Mouse (Mus musculus) embryonic facial prominence, embryonic 14.5 days (tissue): Measurements from ENCODE around the gene Gm4787. TPM values are rescaled to one million over a fixed set of nuclear protein-coding genes. Genes with fewer than 3 reads are reported as not detected.

Source experiments
- ATAC-seq: fragments of 200-750 bp; cut with Nextera tagmentation; 2 replicates; pipeline ENCODE4 v1.8.0; 2017; ENCODE audit warnings: low read depth, moderate number of reproducible peaks, moderate TSS enrichment
- DNase-seq: peaks from one replicate; pipeline ENCODE4 v3.0.0-alpha.2; 2015; ENCODE audit warnings: low spot score
- H3K27ac ChIP-seq: fragments of 300-500 bp; sonication (generic); replicated peaks from 2 replicates; pipeline ENCODE4 v1.5.1; 2014; ENCODE audit warnings: low read depth, mild to moderate bottlenecking, low read length, moderate library complexity
- H3K27me3 ChIP-seq: fragments of 300-500 bp; sonication (generic); replicated peaks from 2 replicates; pipeline ENCODE4 v1.6.1; 2014; ENCODE audit warnings: low read length; ENCODE audit not compliant: control insufficient read depth, insufficient read depth
- H3K36me3 ChIP-seq: fragments of 300-500 bp; sonication (generic); 2 replicates; pipeline ENCODE4 v1.6.1; 2014; ENCODE audit warnings: low read length, mixed read lengths; ENCODE audit not compliant: control insufficient read depth, insufficient read depth
- H3K4me1 ChIP-seq: fragments of 300-500 bp; sonication (generic); 2 replicates; pipeline ENCODE4 v1.6.1; 2014; ENCODE audit warnings: antibody characterized with exemption, low read length; ENCODE audit not compliant: control insufficient read depth, insufficient read depth
- H3K4me2 ChIP-seq: fragments of 300-500 bp; sonication (generic); 2 replicates; pipeline ENCODE4 v1.6.1; 2014; ENCODE audit warnings: low read depth, mild to moderate bottlenecking, low read length, moderate library complexity, mixed read lengths
- H3K4me3 ChIP-seq: fragments of 300-500 bp; sonication (generic); 2 replicates; pipeline ENCODE4 v1.5.1; 2014; ENCODE audit warnings: low read depth, mild to moderate bottlenecking, low read length
- H3K9ac ChIP-seq: fragments of 300-500 bp; sonication (generic); 2 replicates; pipeline ENCODE4 v1.6.1; 2014; ENCODE audit warnings: low read depth, mild to moderate bottlenecking, low read length, moderate library complexity, mixed read lengths
- H3K9me3 ChIP-seq: fragments of 300-500 bp; sonication (generic); 2 replicates; pipeline ENCODE4 v1.6.1; 2016; ENCODE audit warnings: low read length; ENCODE audit not compliant: control insufficient read depth
- WGBS: fragments of 180-500 bp; shearing (Covaris S2); extraction: QIAGEN DNeasy Blood & Tissue Kit; methylation state at CpG from one replicate; pipeline ENCODE4 v1.1.7; 2014; 5-methylcytosine and 5-hydroxymethylcytosine counted together
- polyA plus RNA-seq: library from polyadenylated mRNA; unstranded; fragments of >200 nt; fragmentation: Nextera tagmentation; extraction: Ambion mirVana; gene quantifications from 2 replicates; pipeline ENCODE4 v1.2.1, GENCODE M21; 2014

Gene Gm4787
- polyA plus RNA-seq, 1 experiment from 2014 or later: 0.35 TPM

DNA sequence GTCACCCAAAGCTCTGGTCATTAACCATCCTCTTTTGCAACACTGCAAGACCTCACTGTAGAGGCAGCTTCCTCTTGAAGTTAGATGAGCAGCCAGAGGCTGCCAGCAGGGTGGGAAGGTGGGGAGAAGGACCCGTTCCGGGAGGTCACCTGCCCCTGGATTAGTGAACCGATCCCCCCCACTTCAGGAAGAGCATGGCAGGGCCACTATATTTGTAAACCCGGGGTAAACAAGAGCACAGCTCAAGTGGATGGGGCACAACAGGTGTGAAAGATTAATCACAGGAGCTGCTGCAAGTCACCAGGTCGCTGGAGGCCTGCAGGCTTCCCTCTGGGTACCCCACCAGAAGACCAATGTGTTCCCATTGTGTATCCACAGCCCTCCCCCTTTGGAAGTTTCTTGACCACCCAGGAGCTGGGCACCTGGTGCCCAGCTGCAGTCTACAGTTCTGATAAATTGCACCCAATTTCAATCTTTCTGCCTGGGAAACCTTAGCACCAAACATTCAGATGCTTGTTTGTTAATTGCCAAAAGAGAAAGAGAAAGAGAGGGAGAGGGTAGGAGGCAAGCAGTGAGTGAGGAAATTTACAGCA lies 48.1 kb downstream of the Gm4787 start:
- 34% methylated on average over 5 of the region's 5 CpGs for WGBS
- Histone ChIP-seq H3K27ac (no peak overlapping the region), H3K4me3 (peak overlapping the region; percentile 65), H3K4me2 (peak overlapping the region; percentile 99), H3K9me3 (no peaks in the 10 kb centered on the region), H3K4me1 (no peaks in the 10 kb centered on the region), H3K27me3 (peaks cover 19% of the 10 kb centered on the region), H3K9ac (0 out of 2 replicates have a peak overlapping the region, but pooled peaks have one; percentile 77), H3K36me3 (no peaks in the 10 kb centered on the region)
- no peak for ATAC-seq
- no peak for DNase-seq

Other genes starting within 250 kb of the Gm4787 start
- 4.8 and 7.7 TPM in 2 replicates for gene Slc8a3, start 46.3 kb downstream of the Gm4787 start, polyA plus RNA-seq
- 0.41 and 0.45 TPM in 2 replicates for gene Adam4, start 42.5 kb upstream of the Gm4787 start, polyA plus RNA-seq
- gene Cox16, start 105.7 kb upstream of the Gm4787 start, polyA plus RNA-seq: 127 and 154 TPM in 2 replicates
- gene Gm20498, start 153.4 kb upstream of the Gm4787 start, polyA plus RNA-seq: 27.6 and 29.4 TPM in 2 replicates
- gene Synj2bp, start 153.4 kb upstream of the Gm4787 start, polyA plus RNA-seq: 29.1 and 30.8 TPM in 2 replicates
- 0.17 and 0.20 TPM in 2 replicates for gene Adam21, start 189.0 kb upstream of the Gm4787 start, polyA plus RNA-seq
- gene Med6, start 215.5 kb upstream of the Gm4787 start, polyA plus RNA-seq: 64.7 and 67.7 TPM in 2 replicates